Mouse (Mus musculus): ENCODE results near the gene Ndufs5. TPM values are rescaled to one million over a fixed set of nuclear protein-coding genes. Genes with fewer than 3 reads are reported as not detected.

Ndufs5 gene
- total RNA-seq, 1 experiment: 92.9 TPM

GRCm38 (mm10) chr4:123750152-123750651 is 32.2 kb upstream of the Ndufs5 start, which contains the start of gene Akirin1:
Gene Akirin1 (minus strand): TSS chr4:123750345.
- Histone ChIP-seq H3K27ac (ENCODE audit: insufficient read depth, low read depth, low read length, poor library complexity, severe bottlenecking) (peak within 1 kb of the TSS; percentile 58; the same call in 1 of the 2 replicates), H3K4me3 (ENCODE audit: insufficient read depth in 1 of 2, low read depth in 1 of 2, low read length in 2 of 2, poor library complexity in 1 of 2, severe bottlenecking in 1 of 2) (peak within 1 kb of the TSS; percentile 83 to 89), H3K9me3 (ENCODE audit: control insufficient read depth, insufficient read depth, low read depth, low read length) (no peaks in the 10 kb centered on the region), H3K36me3 (ENCODE audit: control insufficient read depth, insufficient read depth, low read length, poor library complexity, severe bottlenecking) (no peaks in the 10 kb centered on the region), H3K4me1 (ENCODE audit: control insufficient read depth in 2 of 2, insufficient read depth in 2 of 2, low read length in 2 of 2, poor library complexity in 1 of 2) (peaks cover 6 to 8% of the 10 kb centered on the region in 2 experiments), H3K9ac (ENCODE audit: insufficient read depth, low read depth, low read length, poor library complexity, severe bottlenecking) (peak within 1 kb of the TSS; percentile 88)
- in situ Hi-C loops (cut with MboI; ENCODE audit: low sequenced_read_pairs in 2 of 2, unreplicated experiment in 2 of 2): no loop called here
- TF ChIP-seq ZC3H11A (IDR thresholded peaks at IDR 0.05; ENCODE audit: borderline replicate concordance, low read depth, low read length): no peak
- no peak for TF ChIP-seq CHD2 (IDR thresholded peaks at IDR 0.05; ENCODE audit: low read depth, low read length)
- TF ChIP-seq ZNF384 (IDR thresholded peaks at IDR 0.05; ENCODE audit: low read depth, low read length): no peak
- TF ChIP-seq MAFK (IDR thresholded peaks at IDR 0.05; ENCODE audit: insufficient read depth, low read depth, low read length): no peak
- TF ChIP-seq HCFC1 (IDR thresholded peaks at IDR 0.05; ENCODE audit: borderline replicate concordance, insufficient read depth, low read length): peak; percentile 73
- DNase-seq (ENCODE audit: low read depth, low spot score): peak; percentile 86

- DNase-seq (ENCODE audit: low read depth, low spot score): no peak
- peak overlapping the region; percentile 88 for H3K9ac ChIP-seq (ENCODE audit: insufficient read depth, low read depth, low read length, poor library complexity, severe bottlenecking)
- no peaks in the 10 kb centered on the region for H3K36me3 ChIP-seq (ENCODE audit: control insufficient read depth, insufficient read depth, low read length, poor library complexity, severe bottlenecking)
- peaks cover 6 to 9% of the 10 kb centered on the region in 2 experiments for H3K4me1 ChIP-seq (ENCODE audit: control insufficient read depth in 2 of 2, insufficient read depth in 2 of 2, low read length in 2 of 2, poor library complexity in 1 of 2)
- in situ Hi-C loops (cut with MboI; ENCODE audit: low sequenced_read_pairs in 2 of 2, unreplicated experiment in 2 of 2): no loop called here
- H3K9me3 ChIP-seq (ENCODE audit: control insufficient read depth, insufficient read depth, low read depth, low read length): no peaks in the 10 kb centered on the region
- TF ChIP-seq ZNF384 (IDR thresholded peaks at IDR 0.05; ENCODE audit: low read depth, low read length): no peak
- TF ChIP-seq MAFK (IDR thresholded peaks at IDR 0.05; ENCODE audit: insufficient read depth, low read depth, low read length): no peak
- TF ChIP-seq CHD2 (IDR thresholded peaks at IDR 0.05; ENCODE audit: low read depth, low read length): no peak
- H3K27ac ChIP-seq (ENCODE audit: insufficient read depth, low read depth, low read length, poor library complexity, severe bottlenecking): peak overlapping the region; percentile 58; the same call in 1 of the 2 replicates
- H3K4me3 ChIP-seq (ENCODE audit: insufficient read depth in 1 of 2, low read depth in 1 of 2, low read length in 2 of 2, poor library complexity in 1 of 2, severe bottlenecking in 1 of 2): peak overlapping the region; percentile 83 to 89
These were observed 31.6 kb upstream of the Ndufs5 start for GRCm38 (mm10) chr4:123749484-123750130.

GRCm38 (mm10) chr4:123748726-123749415 is 30.9 kb upstream of the Ndufs5 start:
- Histone ChIP-seq H3K9ac (ENCODE audit: insufficient read depth, low read depth, low read length, poor library complexity, severe bottlenecking) (no peak overlapping the region), H3K4me3 (ENCODE audit: insufficient read depth in 1 of 2, low read depth in 1 of 2, low read length in 2 of 2, poor library complexity in 1 of 2, severe bottlenecking in 1 of 2) (peak overlapping the region; percentile 83 to 89), H3K9me3 (ENCODE audit: control insufficient read depth, insufficient read depth, low read depth, low read length) (no peaks in the 10 kb centered on the region), H3K4me1 (ENCODE audit: control insufficient read depth in 2 of 2, insufficient read depth in 2 of 2, low read length in 2 of 2, poor library complexity in 1 of 2) (peaks cover 6 to 9% of the 10 kb centered on the region in 2 experiments), H3K36me3 (ENCODE audit: control insufficient read depth, insufficient read depth, low read length, poor library complexity, severe bottlenecking) (no peaks in the 10 kb centered on the region), H3K27ac (ENCODE audit: insufficient read depth, low read depth, low read length, poor library complexity, severe bottlenecking) (no peak overlapping the region)
- in situ Hi-C loops (cut with MboI; ENCODE audit: low sequenced_read_pairs in 2 of 2, unreplicated experiment in 2 of 2): no loop called here
- no peak for DNase-seq (ENCODE audit: low read depth, low spot score)
- TF ChIP-seq ZC3H11A (IDR thresholded peaks at IDR 0.05; ENCODE audit: borderline replicate concordance, low read depth, low read length) (no peak), MAFK (IDR thresholded peaks at IDR 0.05; ENCODE audit: insufficient read depth, low read depth, low read length) (no peak), ZNF384 (IDR thresholded peaks at IDR 0.05; ENCODE audit: low read depth, low read length) (no peak), HCFC1 (IDR thresholded peaks at IDR 0.05; ENCODE audit: borderline replicate concordance, insufficient read depth, low read length) (no peak), CHD2 (IDR thresholded peaks at IDR 0.05; ENCODE audit: low read depth, low read length) (no peak)

GRCm38 (mm10) chr4:123745221-123745775 is 27.3 kb upstream of the Ndufs5 start:
- no peak for DNase-seq (ENCODE audit: low read depth, low spot score)

More at GRCm38 (mm10) chr4:123745221-123745775, 27.3 kb upstream of the Ndufs5 start:
- Histone ChIP-seq H3K9me3 (ENCODE audit: control insufficient read depth, insufficient read depth, low read depth, low read length) (no peaks in the 10 kb centered on the region), H3K27ac (ENCODE audit: insufficient read depth, low read depth, low read length, poor library complexity, severe bottlenecking) (0 out of 2 replicates have a peak overlapping the region, but pooled peaks have one; percentile 12), H3K4me1 (ENCODE audit: control insufficient read depth in 2 of 2, insufficient read depth in 2 of 2, low read length in 2 of 2, poor library complexity in 1 of 2) (peaks cover 6 to 9% of the 10 kb centered on the region in 2 experiments), H3K4me3 (ENCODE audit: insufficient read depth in 1 of 2, low read depth in 1 of 2, low read length in 2 of 2, poor library complexity in 1 of 2, severe bottlenecking in 1 of 2) (no peak overlapping the region), H3K9ac (ENCODE audit: insufficient read depth, low read depth, low read length, poor library complexity, severe bottlenecking) (peak overlapping the region; percentile 53; the same call in 1 of the 2 replicates), H3K36me3 (ENCODE audit: control insufficient read depth, insufficient read depth, low read length, poor library complexity, severe bottlenecking) (no peaks in the 10 kb centered on the region; the same call in 1 of the 2 replicates)
- in situ Hi-C loops (cut with MboI; ENCODE audit: low sequenced_read_pairs in 2 of 2, unreplicated experiment in 2 of 2): no loop called here
- TF ChIP-seq ZNF384 (IDR thresholded peaks at IDR 0.05; ENCODE audit: low read depth, low read length) (no peak), MAFK (IDR thresholded peaks at IDR 0.05; ENCODE audit: insufficient read depth, low read depth, low read length) (no peak), ZC3H11A (IDR thresholded peaks at IDR 0.05; ENCODE audit: borderline replicate concordance, low read depth, low read length) (no peak), HCFC1 (IDR thresholded peaks at IDR 0.05; ENCODE audit: borderline replicate concordance, insufficient read depth, low read length) (no peak), CHD2 (IDR thresholded peaks at IDR 0.05; ENCODE audit: low read depth, low read length) (no peak)
